Mouse (Mus musculus) stomach, embryonic 16.5 days (tissue): ENCODE results near the gene Fmo3. TPM values are rescaled to one million over a fixed set of nuclear protein-coding genes. Genes with fewer than 3 reads are reported as not detected.

Source experiments
- ATAC-seq: fragments of 200-750 bp; cut with Nextera tagmentation; 2 replicates; pipeline ENCODE4 v1.8.0; 2017; ENCODE audit warnings: moderate number of reproducible peaks, moderate TSS enrichment; ENCODE audit not compliant: insufficient read depth, low FRiP score
- H3K27ac ChIP-seq: fragments of 300-500 bp; sonication (generic); 2 replicates; pipeline ENCODE4 v1.5.1; 2014; ENCODE audit warnings: low read length
- H3K27me3 ChIP-seq: fragments of 300-500 bp; sonication (generic); 2 replicates; pipeline ENCODE4 v1.6.1; 2014; ENCODE audit warnings: low read length, control low read depth, mixed read lengths; ENCODE audit not compliant: control insufficient read depth, insufficient read depth
- H3K36me3 ChIP-seq: fragments of 300-500 bp; sonication (generic); 2 replicates; pipeline ENCODE4 v1.6.1; 2014; ENCODE audit warnings: low read length; ENCODE audit not compliant: control insufficient read depth, insufficient read depth
- H3K4me1 ChIP-seq: fragments of 300-500 bp; sonication (generic); 2 replicates; pipeline ENCODE4 v1.6.1; 2014; ENCODE audit warnings: low read length, control low read depth, mixed read lengths; ENCODE audit not compliant: control insufficient read depth, insufficient read depth
- H3K4me2 ChIP-seq: fragments of 300-500 bp; sonication (generic); 2 replicates; pipeline ENCODE4 v1.6.1; 2014; ENCODE audit warnings: low read depth, low read length, mixed read lengths
- H3K4me3 ChIP-seq: fragments of 300-500 bp; sonication (generic); replicated peaks from 2 replicates; pipeline ENCODE4 v1.5.1; 2014; ENCODE audit warnings: mild to moderate bottlenecking, low read length
- H3K9ac ChIP-seq: fragments of 300-500 bp; sonication (generic); 2 replicates; pipeline ENCODE4 v1.6.1; 2014; ENCODE audit warnings: low read length
- H3K9me3 ChIP-seq: fragments of 300-500 bp; sonication (generic); replicated peaks from 2 replicates; pipeline ENCODE4 v1.6.1; 2016; ENCODE audit warnings: low read length, control low read depth; ENCODE audit not compliant: control insufficient read depth
- WGBS: fragments of 180-500 bp; shearing (Covaris S2); extraction: QIAGEN DNeasy Blood & Tissue Kit; methylation state at CpG from one replicate; pipeline ENCODE4 v1.1.7; 2014; 5-methylcytosine and 5-hydroxymethylcytosine counted together
- polyA plus RNA-seq: library from polyadenylated mRNA; unstranded; fragments of >200 nt; fragmentation: Nextera tagmentation; extraction: Ambion mirVana; gene quantifications from 2 replicates; pipeline ENCODE4 v1.2.1, GENCODE M21; 2015

Fmo3 gene
- polyA plus RNA-seq, 1 experiment from 2014 or later, result 0.06 TPM

DNA sequence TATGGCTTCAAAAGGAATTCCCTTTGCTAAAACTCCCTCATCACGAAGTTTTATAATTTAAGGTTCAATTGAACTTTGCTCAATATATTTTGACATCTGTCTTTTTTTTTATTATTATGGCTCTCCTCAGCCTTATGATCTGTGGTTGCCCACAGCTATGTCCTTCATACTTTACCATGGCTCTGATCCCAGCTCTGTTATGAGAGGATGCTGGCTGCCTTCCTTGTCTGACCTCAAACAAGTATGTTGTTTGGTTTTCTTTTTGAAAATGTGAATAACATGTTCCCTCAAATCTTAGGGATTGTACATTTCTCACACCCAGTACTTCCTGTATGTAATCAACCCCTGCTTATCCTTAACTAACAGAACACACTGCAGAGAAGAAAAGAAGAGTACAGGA, 26.9 kb downstream of the Fmo3 start:
- Histone ChIP-seq H3K9ac (no peak overlapping the region), H3K9me3 (no peaks in the 10 kb centered on the region), H3K36me3 (no peaks in the 10 kb centered on the region), H3K27ac (no peak overlapping the region), H3K4me3 (no peak overlapping the region), H3K4me2 (no peak overlapping the region), H3K4me1 (no peaks in the 10 kb centered on the region), H3K27me3 (no peaks in the 10 kb centered on the region)
- WGBS, result 85% methylated on average over 1 of the region's 1 CpGs
- no peak for ATAC-seq

DNA sequence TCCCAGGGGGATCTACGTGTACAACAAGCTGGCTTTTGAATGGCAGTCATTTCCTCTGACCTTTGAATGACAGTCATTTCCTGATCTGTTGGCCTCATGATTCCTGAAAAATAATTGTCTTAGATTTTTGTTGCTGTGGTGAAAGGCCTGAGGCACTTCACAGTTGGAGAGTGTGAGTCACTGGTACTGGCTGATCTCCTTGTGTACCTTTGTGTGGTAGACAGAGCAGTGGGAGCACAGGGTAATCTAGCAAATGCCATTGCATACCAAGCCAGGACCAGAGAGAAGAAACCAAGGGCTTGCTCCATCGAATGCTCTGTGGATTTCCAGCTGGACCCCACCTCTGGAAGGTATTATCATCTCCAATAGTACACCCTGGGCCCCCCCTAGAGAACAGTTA, 31.2 kb downstream of the Fmo3 start:
- H3K27me3 ChIP-seq, result no peaks in the 10 kb centered on the region
- no peaks in the 10 kb centered on the region for H3K36me3 ChIP-seq
- H3K9me3 ChIP-seq, result no peaks in the 10 kb centered on the region
- 58% methylated on average over 2 of the region's 2 CpGs for WGBS
- no peak for ATAC-seq
- no peaks in the 10 kb centered on the region for H3K4me1 ChIP-seq
- H3K27ac ChIP-seq, result no peak overlapping the region
- H3K4me3 ChIP-seq, result no peak overlapping the region
- no peak overlapping the region for H3K9ac ChIP-seq
- no peak overlapping the region for H3K4me2 ChIP-seq

DNA sequence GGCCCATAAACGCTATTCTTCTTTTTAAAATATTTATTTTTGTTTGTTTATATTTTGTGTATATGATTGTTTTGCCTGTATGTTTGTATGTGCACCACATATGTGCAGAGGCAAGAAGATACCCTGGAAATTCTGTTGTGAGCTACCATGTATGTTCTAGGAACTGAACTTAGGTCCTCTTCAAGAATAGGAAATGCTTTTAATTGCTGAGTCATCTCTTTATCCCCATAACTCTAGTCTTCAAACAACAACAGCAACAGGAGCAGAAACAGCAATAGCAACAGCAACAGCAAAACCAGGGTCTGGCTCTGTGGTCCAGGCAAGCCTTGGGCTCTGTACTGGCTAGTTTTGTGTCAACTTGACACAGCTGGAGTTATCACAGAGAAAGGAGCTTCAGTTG, 34.6 kb downstream of the Fmo3 start:
- Histone ChIP-seq H3K27ac (no peak overlapping the region), H3K9ac (no peak overlapping the region), H3K36me3 (no peaks in the 10 kb centered on the region), H3K9me3 (no peaks in the 10 kb centered on the region), H3K27me3 (no peaks in the 10 kb centered on the region), H3K4me1 (no peaks in the 10 kb centered on the region), H3K4me3 (no peak overlapping the region), H3K4me2 (no peak overlapping the region)
- no peak for ATAC-seq
- WGBS, result 90% methylated on average over 1 of the region's 1 CpGs

DNA sequence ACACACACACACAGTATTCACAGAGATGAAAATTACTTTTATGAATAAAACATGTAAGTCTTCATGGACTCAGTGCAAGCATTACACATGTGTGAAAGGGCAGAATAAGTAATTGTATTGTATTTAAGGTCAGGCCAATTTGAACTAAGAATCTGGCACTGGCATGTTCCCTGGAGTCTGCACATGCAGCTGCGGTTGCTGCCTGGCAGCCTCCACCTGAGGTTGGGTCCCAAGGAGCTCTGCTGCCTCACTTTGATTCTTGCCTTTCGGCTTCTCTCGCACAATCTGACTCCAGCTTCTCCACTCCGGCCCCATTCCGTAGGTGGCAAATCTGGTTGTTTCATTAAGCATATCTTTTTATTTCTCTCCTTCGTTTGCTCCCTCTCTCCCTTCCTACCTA, 36.4 kb downstream of the Fmo3 start:
- WGBS, result 88% methylated on average over 6 of the region's 6 CpGs
- H3K4me1 ChIP-seq, result no peaks in the 10 kb centered on the region; the same call in 1 of the 2 replicates

DNA sequence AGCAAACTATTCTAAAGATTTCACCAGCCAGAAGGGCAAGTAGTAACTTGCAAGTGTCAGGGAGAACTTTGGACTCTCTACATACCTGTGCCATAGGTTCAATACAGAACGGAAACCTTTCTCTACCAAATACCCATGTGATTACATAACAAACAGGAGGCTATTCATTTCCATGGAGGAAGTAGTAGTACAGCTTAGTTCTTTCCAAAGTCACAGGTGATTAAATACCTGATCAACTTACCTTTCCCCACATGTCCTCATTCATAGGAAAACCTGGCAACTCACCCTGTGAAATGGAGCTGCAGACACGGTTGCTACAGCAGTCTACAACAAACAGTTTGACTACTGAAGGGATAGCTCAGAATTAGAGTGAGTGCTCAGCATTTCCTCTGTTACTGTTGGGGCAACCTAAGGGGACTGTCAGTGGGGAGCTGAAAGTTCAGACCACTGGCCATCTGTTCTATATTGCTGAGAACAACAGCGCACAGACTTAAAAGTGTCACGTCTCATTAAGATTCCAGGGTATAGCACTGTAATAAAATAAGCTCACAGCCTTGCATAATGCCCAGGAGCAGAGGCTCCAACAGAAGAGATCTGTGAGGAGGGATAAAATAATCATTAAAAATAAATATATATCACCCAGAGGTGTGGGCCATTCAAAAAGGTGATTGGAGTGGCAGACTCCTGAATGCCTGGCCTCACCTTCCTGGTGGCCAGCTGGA, 37.3 kb downstream of the Fmo3 start:
- H3K4me3 ChIP-seq, result no peak overlapping the region
- H3K9ac ChIP-seq, result no peak overlapping the region
- no peak for ATAC-seq
- no peak overlapping the region for H3K4me2 ChIP-seq
- H3K4me1 ChIP-seq, result no peaks in the 10 kb centered on the region; the same call in 1 of the 2 replicates
- no peak overlapping the region for H3K27ac ChIP-seq
- H3K36me3 ChIP-seq, result no peaks in the 10 kb centered on the region
- H3K9me3 ChIP-seq, result no peaks in the 10 kb centered on the region
- WGBS, result 64% methylated on average over 4 of the region's 4 CpGs
- H3K27me3 ChIP-seq, result no peaks in the 10 kb centered on the region

More for the DNA sequence above, 36.4 kb downstream of the Fmo3 start:
- Histone ChIP-seq H3K4me3 (no peak overlapping the region), H3K9me3 (no peaks in the 10 kb centered on the region), H3K4me2 (no peak overlapping the region), H3K27me3 (no peaks in the 10 kb centered on the region), H3K36me3 (no peaks in the 10 kb centered on the region), H3K27ac (no peak overlapping the region), H3K9ac (no peak overlapping the region)
- ATAC-seq, result no peak

DNA sequence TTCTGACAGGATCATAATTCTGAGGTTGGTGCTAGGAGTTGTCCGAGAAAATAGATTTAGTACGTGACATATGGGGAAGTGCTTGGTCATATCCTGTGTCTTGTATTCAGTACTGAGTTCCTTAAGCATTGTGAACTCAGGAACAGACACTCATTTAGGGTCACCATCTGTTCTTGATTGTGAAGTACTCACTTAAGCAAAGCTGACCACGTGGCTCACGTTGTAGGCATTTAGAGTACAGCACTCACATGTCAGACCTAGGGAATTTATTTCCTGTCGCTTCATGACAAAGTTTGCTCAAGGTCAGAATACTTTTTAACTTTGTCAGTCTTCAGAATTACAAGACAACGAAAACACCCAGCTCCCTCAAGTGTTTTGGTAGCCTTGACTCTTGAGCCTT, 40.6 kb downstream of the Fmo3 start:
- Histone ChIP-seq H3K9ac (no peak overlapping the region), H3K4me3 (no peak overlapping the region), H3K27ac (no peak overlapping the region), H3K27me3 (no peaks in the 10 kb centered on the region), H3K4me1 (no peaks in the 10 kb centered on the region; the same call in 1 of the 2 replicates), H3K9me3 (no peaks in the 10 kb centered on the region), H3K4me2 (no peak overlapping the region), H3K36me3 (no peaks in the 10 kb centered on the region)
- 58% methylated on average over 6 of the region's 6 CpGs for WGBS
- ATAC-seq, result no peak

DNA sequence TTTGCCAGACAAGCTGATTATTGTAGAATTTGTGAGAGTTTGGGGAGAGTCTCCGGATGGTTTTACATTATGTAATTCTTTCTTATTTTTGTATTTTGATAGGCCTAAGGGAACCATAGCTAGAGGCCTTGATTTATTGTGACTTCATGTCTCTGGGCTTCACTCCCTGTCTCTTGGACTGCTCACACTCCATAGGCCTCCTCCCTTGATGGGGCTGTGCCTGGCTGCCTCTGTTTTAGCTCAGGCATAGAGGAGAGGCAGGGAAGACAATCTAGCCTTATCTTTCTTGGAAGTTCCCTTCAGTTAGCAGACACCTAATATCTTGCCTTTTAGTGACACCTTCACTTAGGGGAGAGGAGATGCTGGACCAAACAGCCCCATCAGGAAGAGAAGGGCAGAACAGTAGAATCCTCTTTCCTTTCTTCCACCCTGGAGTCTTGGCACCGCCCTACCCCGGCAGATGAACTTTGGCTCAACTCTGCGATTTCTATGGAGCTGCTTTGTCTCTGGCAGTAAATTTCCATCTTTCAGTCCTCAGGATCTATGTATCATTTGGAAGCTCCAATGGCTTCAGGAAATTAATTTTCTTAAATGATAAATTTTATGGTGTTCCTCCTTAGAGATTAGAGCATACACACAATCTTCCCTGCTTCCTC, 45.5 kb downstream of the Fmo3 start:
- H3K27me3 ChIP-seq, result no peaks in the 10 kb centered on the region
- WGBS, result 74% methylated on average over 4 of the region's 4 CpGs
- no peaks in the 10 kb centered on the region for H3K9me3 ChIP-seq
- H3K4me3 ChIP-seq, result no peak overlapping the region
- H3K4me2 ChIP-seq, result no peak overlapping the region
- H3K4me1 ChIP-seq, result no peaks in the 10 kb centered on the region
- ATAC-seq, result peak; percentile 91
- no peaks in the 10 kb centered on the region for H3K36me3 ChIP-seq
- H3K27ac ChIP-seq, result peak overlapping the region; percentile 65
- H3K9ac ChIP-seq, result no peak overlapping the region

DNA sequence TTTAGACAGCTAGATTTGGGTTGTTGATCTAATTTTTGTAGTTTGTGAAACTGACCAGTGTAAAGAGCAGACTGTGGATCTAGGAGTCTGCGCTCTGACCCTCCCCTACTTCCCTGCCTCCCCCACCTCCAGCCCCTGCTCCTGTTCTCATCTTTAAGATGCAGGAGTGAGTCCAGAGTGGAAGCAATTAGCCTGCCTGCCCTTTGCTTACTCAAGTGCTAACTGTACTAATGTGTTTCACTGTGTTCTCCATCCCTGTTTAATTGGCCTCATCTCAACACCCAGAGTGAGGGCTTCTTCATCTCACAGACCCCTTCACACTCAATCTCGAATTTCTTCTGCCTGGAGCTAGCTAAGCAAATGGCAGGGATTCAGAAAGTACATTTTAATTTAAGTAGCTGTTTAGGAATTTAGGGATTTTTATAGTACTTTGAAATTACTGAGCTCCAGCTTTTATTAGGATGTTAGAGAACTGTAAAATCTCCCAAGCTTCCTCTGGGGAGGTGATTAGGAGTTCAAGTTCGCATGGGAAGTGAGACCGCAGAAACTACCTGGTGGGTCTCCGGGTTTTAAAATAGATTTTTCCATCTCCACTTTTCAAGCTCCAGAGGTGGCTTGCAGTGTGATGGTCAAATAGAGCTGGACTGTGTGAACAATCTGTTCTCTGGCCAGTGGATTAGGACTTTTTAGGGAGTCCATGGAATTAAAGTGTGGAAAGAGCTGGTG, 46.2 kb downstream of the Fmo3 start:
- WGBS, result 64% methylated on average over 5 of the region's 5 CpGs
- H3K4me3 ChIP-seq, result no peak overlapping the region
- H3K9me3 ChIP-seq, result no peaks in the 10 kb centered on the region
- ATAC-seq, result no peak
- H3K4me1 ChIP-seq, result no peaks in the 10 kb centered on the region
- no peaks in the 10 kb centered on the region for H3K27me3 ChIP-seq
- H3K4me2 ChIP-seq, result no peak overlapping the region
- H3K9ac ChIP-seq, result no peak overlapping the region
- H3K36me3 ChIP-seq, result no peaks in the 10 kb centered on the region
- peak overlapping the region; percentile 65 for H3K27ac ChIP-seq

DNA sequence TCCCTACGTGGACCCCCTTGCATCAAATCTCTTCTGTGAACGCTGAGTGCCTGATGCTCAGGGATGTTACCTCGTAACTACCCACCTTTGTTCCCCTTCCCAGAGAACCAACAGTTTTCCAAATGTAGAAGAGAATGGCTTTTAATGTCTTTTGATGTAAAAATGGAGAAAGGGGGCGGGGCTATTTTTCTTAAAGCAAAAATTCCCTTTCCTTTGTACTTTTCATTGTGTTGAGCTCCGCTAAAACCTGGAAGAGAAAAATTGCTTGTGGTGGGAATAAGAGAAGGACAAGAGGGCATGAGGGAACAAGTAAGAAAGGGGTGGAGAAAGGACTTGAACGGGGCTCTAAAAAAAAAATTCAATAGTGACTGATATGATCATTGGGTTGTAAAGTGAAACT, 46.9 kb downstream of the Fmo3 start, which contains the start of gene Fmo6:
Fmo6 (minus strand) TSS at position 101 of the 400 bp plus-strand sequence.
- ATAC-seq, result no peak
- Histone ChIP-seq H3K9me3 (no peaks in the 10 kb centered on the region), H3K4me2 (no peak within 1 kb of the TSS), H3K9ac (no peak within 1 kb of the TSS), H3K4me3 (no peak within 1 kb of the TSS), H3K27me3 (no peaks in the 10 kb centered on the region), H3K36me3 (no peaks in the 10 kb centered on the region), H3K27ac (peak within 1 kb of the TSS; percentile 65), H3K4me1 (no peaks in the 10 kb centered on the region)
- WGBS, result 81% methylated on average over 6 of the region's 6 CpGs
